Mouse (Mus musculus): ENCODE data around the gene Hmgn1. TPM values are rescaled to one million over a fixed set of nuclear protein-coding genes. Genes with fewer than 3 reads are reported as not detected.

Hmgn1 gene
- total RNA-seq, 2 experiments from 2014 or later = 53.3 to 71.5 TPM

Other genes starting within 250 kb of the Hmgn1 start
- 20.2 and 21.6 TPM in 2 replicates for gene Psmg1, start 136.8 kb downstream of the Hmgn1 start, total RNA-seq (2015)
- 19.3 and 32.2 TPM in 2 replicates for gene Psmg1, start 136.8 kb downstream of the Hmgn1 start, total RNA-seq (2017)
- 17.0 and 28.7 TPM in 2 replicates for gene Brwd1, start 45.2 kb downstream of the Hmgn1 start, total RNA-seq (2015)
- 32.3 and 34.6 TPM in 2 replicates for gene Brwd1, start 45.2 kb downstream of the Hmgn1 start, total RNA-seq (2017)
- 4.4 and 5.5 TPM in 2 replicates for gene Wrb, start 17.7 kb upstream of the Hmgn1 start, total RNA-seq (2015)
- gene Wrb, start 17.7 kb upstream of the Hmgn1 start, total RNA-seq (2017) = 6.0 and 7.1 TPM in 2 replicates
- not detected in 2 replicates for gene Lca5l, start 64.5 kb upstream of the Hmgn1 start, total RNA-seq (2015)
- 0.12 and 0.15 TPM in 2 replicates for gene Lca5l, start 64.5 kb upstream of the Hmgn1 start, total RNA-seq (2017)
- 0.76 and 0.89 TPM in 2 replicates for gene Sh3bgr, start 72.7 kb upstream of the Hmgn1 start, total RNA-seq (2015)
- not detected in 2 replicates for gene Sh3bgr, start 72.7 kb upstream of the Hmgn1 start, total RNA-seq (2017)
- not detected in 2 replicates for gene B3galt5, start 108.1 kb upstream of the Hmgn1 start, total RNA-seq (2015)
- gene B3galt5, start 108.1 kb upstream of the Hmgn1 start, total RNA-seq (2017) = 0.08 TPM in 1 of 2 replicates, not detected in the other